Mouse (Mus musculus) stomach, embryonic 14.5 days (tissue): Measurements from ENCODE around the gene Dnajb2. TPM values are rescaled to one million over a fixed set of nuclear protein-coding genes. Genes with fewer than 3 reads are reported as not detected.

Experiments used
- ATAC-seq: fragments of 200-750 bp; cut with Nextera tagmentation; 2 replicates; pipeline ENCODE4 v1.8.0; 2017; ENCODE audit warnings: low read depth, moderate TSS enrichment; ENCODE audit not compliant: insufficient number of reproducible peaks, insufficient read depth, low FRiP score
- H3K27ac ChIP-seq: fragments of 300-500 bp; sonication (generic); 2 replicates; pipeline ENCODE4 v1.5.1; 2014; ENCODE audit warnings: mild to moderate bottlenecking, low read length, moderate library complexity, mixed read lengths
- H3K27me3 ChIP-seq: fragments of 300-500 bp; sonication (generic); 2 replicates; pipeline ENCODE4 v1.6.1; 2014; ENCODE audit warnings: low read length, control low read depth, mixed read lengths; ENCODE audit not compliant: control insufficient read depth, insufficient read depth
- H3K36me3 ChIP-seq: fragments of 300-500 bp; sonication (generic); 2 replicates; pipeline ENCODE4 v1.6.1; 2014; ENCODE audit warnings: mild to moderate bottlenecking, control low read depth, low read length, moderate library complexity, mixed read lengths; ENCODE audit not compliant: control insufficient read depth, insufficient read depth
- H3K4me1 ChIP-seq: fragments of 300-500 bp; sonication (generic); 2 replicates; pipeline ENCODE4 v1.6.1; 2014; ENCODE audit warnings: low read length, control low read depth, mixed read lengths; ENCODE audit not compliant: control insufficient read depth, insufficient read depth
- H3K4me2 ChIP-seq: fragments of 300-500 bp; sonication (generic); replicated peaks from 2 replicates; pipeline ENCODE4 v1.6.1; 2014; ENCODE audit warnings: low read depth, low read length, control low read depth
- H3K4me3 ChIP-seq: fragments of 300-500 bp; sonication (generic); 2 replicates; pipeline ENCODE4 v1.5.1; 2014; ENCODE audit warnings: low read depth, low read length, control low read depth
- H3K9ac ChIP-seq: fragments of 300-500 bp; sonication (generic); replicated peaks from 2 replicates; pipeline ENCODE4 v1.6.1; 2014; ENCODE audit warnings: low read depth, mild to moderate bottlenecking, control low read depth, low read length, moderate library complexity, mixed read lengths
- H3K9me3 ChIP-seq: fragments of 300-500 bp; sonication (generic); 2 replicates; pipeline ENCODE4 v1.6.1; 2016; ENCODE audit warnings: low read depth, low read length, control low read depth; ENCODE audit not compliant: control insufficient read depth
- WGBS: fragments of 180-500 bp; shearing (Covaris S2); extraction: QIAGEN DNeasy Blood & Tissue Kit; methylation state at CpG from one replicate; pipeline ENCODE4 v1.1.7; 2014; 5-methylcytosine and 5-hydroxymethylcytosine counted together
- polyA plus RNA-seq: library from polyadenylated mRNA; unstranded; fragments of >200 nt; fragmentation: Nextera tagmentation; extraction: Ambion mirVana; gene quantifications from 2 replicates; pipeline ENCODE4 v1.2.1, GENCODE M21; 2014

The Dnajb2 gene
- 14.3 and 14.4 TPM in 2 replicates for polyA plus RNA-seq

DNA sequence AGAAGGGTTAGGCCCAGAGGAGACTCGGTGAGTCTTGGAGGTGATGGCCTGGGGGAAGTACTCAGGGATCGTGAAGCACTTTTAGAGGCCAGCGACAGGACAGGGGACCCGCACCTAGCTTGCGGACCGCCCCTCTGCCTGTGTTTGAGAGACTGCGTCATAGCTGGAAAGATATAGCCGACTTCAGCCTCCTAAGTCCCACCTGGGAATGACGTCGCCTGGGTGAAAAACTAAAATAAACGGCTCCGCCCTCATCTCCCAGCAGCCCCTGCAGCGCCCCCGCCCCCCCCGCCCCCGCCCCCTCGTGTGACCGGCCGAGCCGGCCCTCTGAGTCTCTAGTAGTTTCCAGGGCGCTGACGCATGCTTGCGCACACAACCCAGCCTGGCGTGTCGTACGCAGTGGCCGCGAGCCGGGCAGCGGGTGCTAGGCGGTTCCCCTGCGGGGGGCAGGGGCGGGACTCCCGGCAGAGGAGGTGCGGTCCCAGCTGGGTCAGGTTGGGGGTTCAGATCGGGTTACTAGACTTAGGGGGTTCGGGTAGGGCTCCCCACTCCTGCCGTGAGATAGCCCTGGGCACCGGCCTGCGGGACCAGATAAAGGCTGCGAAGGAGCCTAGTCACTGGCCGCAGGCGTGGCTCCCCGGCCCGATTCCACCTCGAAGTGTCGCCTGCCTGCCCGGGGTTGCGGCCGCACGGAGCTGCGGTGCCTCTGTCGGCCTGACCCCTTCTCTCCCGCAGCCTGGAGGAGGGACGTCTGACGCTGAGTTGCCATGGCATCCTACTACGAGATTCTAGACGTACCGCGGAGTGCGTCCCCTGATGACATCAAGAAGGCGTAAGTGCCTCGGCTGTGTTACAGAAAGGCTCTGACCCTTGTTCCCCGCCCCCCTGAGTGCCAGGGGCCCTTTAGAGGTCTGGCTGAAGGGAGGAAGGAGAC lies at the start of gene Dnajb2:
Dnajb2 (plus strand) TSS at position 290 of the 934 bp plus-strand sequence.
- Histone ChIP-seq H3K4me3 (peak within 1 kb of the TSS; percentile 60), H3K9me3 (no peaks in the 10 kb centered on the region), H3K4me2 (peak within 1 kb of the TSS; percentile 88), H3K9ac (peak within 1 kb of the TSS; percentile 53), H3K36me3 (peaks cover 11% of the 10 kb centered on the region; the same call in 1 of the 2 replicates), H3K27ac (peak within 1 kb of the TSS; percentile 66), H3K4me1 (peaks cover 2% of the 10 kb centered on the region; the same call in 1 of the 2 replicates), H3K27me3 (no peaks in the 10 kb centered on the region)
- peak; percentile 92 for ATAC-seq
- under 1% methylated on average over 64 of the region's 64 CpGs for WGBS

DNA sequence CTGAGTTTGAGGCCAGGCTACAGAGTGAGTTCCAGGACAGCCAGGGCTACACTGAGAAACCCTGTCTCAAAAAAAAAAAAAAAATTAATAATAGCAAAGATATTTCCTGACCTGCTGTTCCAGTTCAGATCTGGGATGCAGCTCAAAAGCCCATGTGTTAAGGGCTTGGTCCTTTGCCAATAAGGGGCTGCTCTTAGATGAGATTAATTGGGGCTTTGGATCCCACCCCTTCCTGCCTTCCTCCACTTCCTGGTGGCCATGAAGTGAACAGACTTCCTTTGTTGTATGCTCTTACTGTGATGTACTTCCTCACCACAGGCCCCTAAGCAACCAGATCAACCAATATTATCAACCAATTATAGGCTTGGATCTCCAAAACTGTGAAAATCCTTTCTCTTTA lies 49.1 kb upstream of the Dnajb2 start:
- Histone ChIP-seq H3K4me1 (peaks cover 5% of the 10 kb centered on the region; the same call in 1 of the 2 replicates), H3K9me3 (no peaks in the 10 kb centered on the region), H3K9ac (no peak overlapping the region), H3K27me3 (no peaks in the 10 kb centered on the region), H3K27ac (no peak overlapping the region), H3K36me3 (peaks cover 37% of the 10 kb centered on the region), H3K4me2 (no peak overlapping the region), H3K4me3 (no peak overlapping the region)
- no peak for ATAC-seq

DNA sequence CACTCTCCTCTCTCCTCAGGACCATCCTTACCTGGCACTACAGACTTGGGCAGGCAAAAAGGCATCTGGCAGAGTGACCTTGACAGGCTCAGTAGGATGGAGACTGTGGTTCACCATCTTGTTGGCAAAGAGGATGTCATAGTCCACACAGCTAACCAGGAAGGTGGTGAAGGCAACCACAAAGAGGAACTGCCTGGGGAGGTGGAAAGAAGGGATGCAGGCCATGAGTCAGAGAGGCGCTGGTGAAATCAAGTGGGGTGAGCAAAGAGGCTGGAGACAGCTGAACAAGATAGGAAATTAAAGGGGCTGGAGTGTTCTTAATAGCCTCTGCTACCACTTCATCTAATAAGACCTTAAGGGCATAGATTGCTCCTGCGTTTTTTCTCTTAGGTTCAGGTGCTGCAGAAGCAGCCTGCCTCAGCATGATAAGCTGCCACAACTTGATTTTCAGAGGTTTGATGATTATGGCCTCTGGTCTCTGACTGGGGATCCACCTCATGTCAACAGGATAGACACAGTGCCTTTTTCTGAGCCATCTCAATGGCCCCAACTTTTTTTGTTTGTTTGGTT lies 48.2 kb upstream of the Dnajb2 start:
- ATAC-seq = no peak
- no peak overlapping the region for H3K4me3 ChIP-seq
- H3K9me3 ChIP-seq = no peaks in the 10 kb centered on the region
- no peak overlapping the region for H3K27ac ChIP-seq
- H3K4me2 ChIP-seq = no peak overlapping the region
- H3K4me1 ChIP-seq = peaks cover 6% of the 10 kb centered on the region
- no peaks in the 10 kb centered on the region for H3K27me3 ChIP-seq
- peaks cover 30% of the 10 kb centered on the region for H3K36me3 ChIP-seq
- 86% methylated on average over 2 of the region's 2 CpGs for WGBS
- H3K9ac ChIP-seq = no peak overlapping the region

DNA sequence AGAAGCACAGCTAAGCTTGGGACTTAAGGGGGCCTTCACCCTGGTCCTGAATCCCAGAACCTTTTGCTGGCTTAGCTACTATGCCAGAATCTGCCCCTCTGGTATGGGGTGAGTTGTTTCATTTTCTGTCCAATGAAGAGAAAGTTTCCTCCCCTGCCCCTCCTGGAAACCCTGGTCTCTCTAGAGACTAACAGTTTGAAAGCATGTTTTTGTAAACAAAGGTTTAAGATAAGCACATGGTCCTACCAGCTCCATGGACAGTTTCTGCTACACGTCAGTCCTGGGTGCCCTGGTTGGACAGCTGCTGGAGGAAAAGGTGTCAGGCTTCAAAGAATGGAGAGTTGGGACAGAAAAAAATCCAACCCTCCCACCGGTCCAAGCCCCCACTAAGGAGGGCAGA lies 45.6 kb upstream of the Dnajb2 start:
- H3K4me1 ChIP-seq = peaks cover 13% of the 10 kb centered on the region
- no peaks in the 10 kb centered on the region for H3K9me3 ChIP-seq
- peaks cover 15% of the 10 kb centered on the region for H3K36me3 ChIP-seq
- no peak for ATAC-seq
- H3K27me3 ChIP-seq = no peaks in the 10 kb centered on the region
- H3K27ac ChIP-seq = no peak overlapping the region
- H3K4me3 ChIP-seq = no peak overlapping the region
- 31% methylated on average over 2 of the region's 2 CpGs for WGBS
- H3K9ac ChIP-seq = no peak overlapping the region
- peak overlapping the region; percentile 70; the same call in 1 of the 2 replicates for H3K4me2 ChIP-seq

DNA sequence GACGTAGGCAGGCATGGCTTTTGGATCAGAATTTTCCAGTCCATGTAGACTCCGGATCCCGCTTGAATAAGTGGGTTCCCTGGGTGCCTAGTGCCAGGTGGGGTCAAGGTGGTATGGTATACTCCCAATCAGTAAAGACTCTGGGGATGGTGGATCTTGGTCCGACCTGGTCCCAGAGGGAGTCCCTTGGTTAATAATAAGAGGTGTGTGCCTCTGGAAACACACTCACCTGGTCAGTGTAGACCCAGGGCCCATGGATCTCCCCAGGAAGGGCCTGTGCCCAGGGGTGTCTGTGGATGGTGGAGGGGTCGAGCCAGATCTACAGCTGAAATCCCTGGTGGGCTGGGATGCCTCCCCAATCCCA lies 45.0 kb upstream of the Dnajb2 start:
- peaks cover 13% of the 10 kb centered on the region for H3K4me1 ChIP-seq
- H3K9ac ChIP-seq = peak overlapping the region; percentile 60
- H3K27ac ChIP-seq = peak overlapping the region; percentile 77; the same call in 1 of the 2 replicates
- H3K4me3 ChIP-seq = peak overlapping the region; percentile 61
- peaks cover 15% of the 10 kb centered on the region for H3K36me3 ChIP-seq
- no peak; the same call in 1 of the 2 replicates for ATAC-seq
- peak overlapping the region; percentile 70 for H3K4me2 ChIP-seq
- no peaks in the 10 kb centered on the region for H3K27me3 ChIP-seq
- H3K9me3 ChIP-seq = no peaks in the 10 kb centered on the region
- WGBS = 46% methylated on average over 5 of the region's 5 CpGs

DNA sequence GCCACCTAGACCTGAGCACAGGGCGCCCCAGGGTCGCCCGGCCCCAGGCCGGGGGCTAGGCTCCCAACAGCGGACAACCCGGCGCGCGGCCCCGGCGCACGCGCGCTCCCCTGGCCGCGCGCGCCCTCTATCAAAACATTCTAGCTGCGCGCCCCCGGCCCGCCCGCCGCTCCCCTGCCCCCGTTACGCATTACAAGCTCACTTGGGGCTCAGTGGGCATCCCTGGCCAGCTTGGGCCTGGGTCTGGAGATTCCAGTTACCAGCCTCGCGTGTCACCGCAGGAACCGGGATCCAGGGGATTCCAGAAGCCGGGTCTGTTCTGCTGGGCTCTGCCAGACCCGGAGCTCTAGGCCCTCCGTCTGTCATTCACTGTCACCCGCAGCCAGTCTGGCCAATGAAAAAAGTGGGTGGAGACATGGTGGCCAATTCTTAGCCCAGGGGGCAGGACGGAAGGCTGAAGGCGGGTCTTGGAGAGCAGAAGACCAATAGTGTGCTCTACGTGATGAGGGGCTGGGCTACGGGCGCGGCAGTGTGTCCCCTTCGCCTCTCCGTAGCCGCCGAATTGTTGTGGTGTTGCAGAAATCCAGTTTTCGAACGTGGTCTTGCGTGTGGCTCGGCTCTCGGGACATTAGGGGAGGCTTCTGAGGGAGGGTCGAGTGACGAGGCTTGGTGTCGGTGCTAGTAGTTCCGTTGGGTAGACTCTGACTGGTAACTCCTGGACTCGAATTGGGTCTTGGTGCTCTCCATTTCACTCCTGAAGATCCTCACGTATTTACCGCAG lies 44.4 kb upstream of the Dnajb2 start, which contains the start of the genes Ankzf1 and Atg9a:
Ankzf1 (plus strand) TSS at position 530 of the 781 bp plus-strand sequence.
Atg9a (minus strand) TSS at position 575 of the 781 bp plus-strand sequence.
- H3K9me3 ChIP-seq = no peaks in the 10 kb centered on the region
- peak within 1 kb of the TSS; percentile 89 for H3K27ac ChIP-seq
- peak within 1 kb of the TSS; percentile 64 for H3K9ac ChIP-seq
- WGBS = under 1% methylated on average over 56 of the region's 56 CpGs
- peak; percentile 99 for ATAC-seq
- H3K4me2 ChIP-seq = peak within 1 kb of the TSS; percentile 70
- H3K4me1 ChIP-seq = peaks cover 13% of the 10 kb centered on the region
- peak within 1 kb of the TSS; percentile 61 for H3K4me3 ChIP-seq
- H3K36me3 ChIP-seq = peaks cover 19% of the 10 kb centered on the region; the same call in 1 of the 2 replicates
- no peaks in the 10 kb centered on the region for H3K27me3 ChIP-seq

DNA sequence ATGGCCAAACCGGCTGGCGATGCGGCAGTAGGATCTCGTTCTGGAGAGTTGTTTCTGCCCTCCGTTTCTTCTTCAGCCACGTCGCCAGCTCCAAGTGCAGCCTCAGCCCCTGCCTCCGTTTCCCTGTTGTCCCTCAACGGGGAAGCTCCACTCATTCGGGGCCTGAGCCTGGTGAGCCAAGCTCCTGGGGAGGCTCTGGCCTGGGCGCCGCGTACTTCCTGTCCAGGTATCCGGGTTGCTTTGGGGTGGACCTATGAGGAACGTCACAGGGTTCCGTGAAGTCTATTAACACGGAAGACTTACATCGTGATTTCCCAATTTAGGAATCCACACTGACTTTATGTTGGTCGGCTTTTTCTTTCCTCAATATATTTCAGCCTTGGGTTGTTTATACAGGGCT lies 43.8 kb upstream of the Dnajb2 start:
- peak; percentile 47; the same call in 1 of the 2 replicates for ATAC-seq

DNA sequence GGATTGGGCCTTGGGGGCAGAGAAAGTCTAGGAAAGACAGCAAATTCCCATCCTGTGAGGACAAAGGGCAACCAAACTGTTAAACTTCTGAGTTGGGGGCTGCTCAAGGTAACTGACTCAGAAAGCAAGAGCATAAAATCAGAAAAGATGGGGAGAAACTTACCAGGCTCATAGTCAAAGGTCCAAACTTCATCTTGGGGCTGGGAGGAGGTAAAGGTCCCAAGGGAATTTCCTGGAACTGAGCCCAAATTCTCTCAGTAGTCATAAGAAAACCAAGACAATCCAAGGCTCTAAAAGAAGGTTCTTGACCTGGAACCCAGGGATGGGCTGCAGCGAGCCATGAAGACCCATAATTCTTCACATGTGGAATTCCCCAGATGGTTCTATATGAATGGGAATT lies 35.0 kb upstream of the Dnajb2 start:
- Histone ChIP-seq H3K36me3 (peaks cover 35% of the 10 kb centered on the region), H3K4me1 (no peaks in the 10 kb centered on the region), H3K9me3 (no peaks in the 10 kb centered on the region), H3K27ac (no peak overlapping the region), H3K4me2 (no peak overlapping the region), H3K4me3 (no peak overlapping the region), H3K9ac (no peak overlapping the region), H3K27me3 (no peaks in the 10 kb centered on the region)
- ATAC-seq = no peak
- WGBS = 92% methylated on average over 1 of the region's 1 CpGs

More for the DNA sequence above, 43.8 kb upstream of the Dnajb2 start:
- H3K9me3 ChIP-seq = no peaks in the 10 kb centered on the region
- H3K4me3 ChIP-seq = peak overlapping the region; percentile 61
- H3K27ac ChIP-seq = peak overlapping the region; percentile 89
- H3K9ac ChIP-seq = peak overlapping the region; percentile 64
- WGBS = under 1% methylated on average over 19 of the region's 19 CpGs
- H3K36me3 ChIP-seq = peaks cover 19% of the 10 kb centered on the region; the same call in 1 of the 2 replicates
- no peaks in the 10 kb centered on the region for H3K27me3 ChIP-seq
- peak overlapping the region; percentile 70 for H3K4me2 ChIP-seq
- peaks cover 13% of the 10 kb centered on the region for H3K4me1 ChIP-seq
